Mouse (Mus musculus): Measurements from ENCODE around the gene Bcl11b. TPM values are rescaled to one million over a fixed set of nuclear protein-coding genes. Genes with fewer than 3 reads are reported as not detected.

Gene Bcl11b
- polyA plus RNA-seq, 1 experiment from 2014 or later = 0.05 TPM

DNA sequence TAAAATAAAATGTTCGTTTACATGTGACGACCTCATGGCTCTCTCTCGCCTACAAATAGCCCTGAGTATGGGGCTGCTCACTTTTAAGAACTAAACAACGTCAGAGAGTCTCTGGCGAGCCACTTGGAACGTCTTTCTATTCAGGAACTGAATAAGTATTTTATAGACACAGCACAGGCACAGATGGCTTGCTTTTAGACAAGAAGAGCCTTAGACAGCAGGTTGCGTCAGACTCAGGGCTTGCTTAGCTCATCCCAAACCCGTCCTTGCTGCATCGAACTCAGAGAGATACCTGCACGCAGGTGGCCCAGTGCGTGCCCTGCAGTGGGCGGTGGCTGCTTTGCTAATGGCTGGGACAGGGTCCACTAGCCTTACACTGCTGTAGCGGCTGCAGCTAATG lies 82.7 kb downstream of the Bcl11b start:
- H3K9me3 ChIP-seq (replicated peaks) = peaks cover 4% of the 10 kb centered on the region; the same call in 1 of the 2 replicates
- no peak overlapping the region for H3K4me2 ChIP-seq
- H3K36me3 ChIP-seq (replicated peaks) = no peaks in the 10 kb centered on the region
- no peak overlapping the region for H3K27ac ChIP-seq (replicated peaks)
- H3K9ac ChIP-seq = no peak overlapping the region
- H3K4me1 ChIP-seq (replicated peaks) = no peaks in the 10 kb centered on the region
- WGBS (ENCODE audit: insufficient replicate concordance) = 65% methylated on average over 13 of the region's 13 CpGs
- no peak overlapping the region for H3K4me3 ChIP-seq (replicated peaks)
- no peaks in the 10 kb centered on the region for H3K27me3 ChIP-seq
- ATAC-seq (ENCODE audit: insufficient read depth) = no peak

DNA sequence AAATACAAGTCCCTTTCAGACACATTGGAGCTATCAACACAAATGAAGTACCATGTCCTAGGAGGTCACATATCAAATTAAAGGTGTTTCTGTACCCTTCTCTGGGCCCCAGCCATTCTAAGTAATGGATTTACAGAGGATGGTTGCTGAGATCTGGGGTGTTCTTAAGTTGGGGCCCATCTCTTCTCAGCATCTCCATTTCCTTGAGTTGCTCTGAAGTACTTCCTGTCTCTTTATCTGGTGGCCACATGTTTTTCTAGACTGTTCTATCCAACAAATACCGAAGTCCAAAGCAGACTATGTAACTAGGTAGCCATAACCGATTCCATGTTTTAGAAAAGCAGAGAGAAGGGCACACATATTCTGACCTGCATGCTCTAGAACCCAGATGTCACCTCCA lies 83.3 kb downstream of the Bcl11b start:
- Histone ChIP-seq H3K9ac (no peak overlapping the region), H3K4me3 (replicated peaks) (no peak overlapping the region), H3K36me3 (replicated peaks) (no peaks in the 10 kb centered on the region), H3K27me3 (no peaks in the 10 kb centered on the region), H3K4me2 (no peak overlapping the region), H3K27ac (replicated peaks) (no peak overlapping the region), H3K9me3 (replicated peaks) (peaks cover 4% of the 10 kb centered on the region; the same call in 1 of the 2 replicates), H3K4me1 (replicated peaks) (no peaks in the 10 kb centered on the region)
- no peak for ATAC-seq (ENCODE audit: insufficient read depth)
- WGBS (ENCODE audit: insufficient replicate concordance) = 45% methylated on average over 2 of the region's 2 CpGs

DNA sequence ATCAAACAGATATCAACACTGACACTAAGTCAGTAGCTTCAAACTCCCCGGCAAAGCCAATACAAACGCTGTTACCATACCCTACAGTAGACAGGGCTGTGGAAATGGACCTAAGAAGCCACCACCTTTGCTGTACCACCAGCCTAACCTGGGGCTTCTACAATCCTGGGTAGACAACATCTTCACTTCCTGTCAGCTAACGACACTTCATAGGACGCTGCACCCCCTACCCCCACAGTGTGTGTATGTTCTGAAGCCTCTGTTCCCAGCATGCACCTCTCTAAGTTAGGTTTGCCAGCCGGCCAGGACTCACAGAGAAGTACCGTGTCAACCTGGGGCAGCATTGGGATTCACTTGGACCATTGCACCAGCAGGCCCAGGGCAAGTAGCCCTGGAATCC lies 84.6 kb downstream of the Bcl11b start:
- Histone ChIP-seq H3K27ac (replicated peaks) (no peak overlapping the region), H3K4me1 (replicated peaks) (no peaks in the 10 kb centered on the region), H3K36me3 (replicated peaks) (no peaks in the 10 kb centered on the region), H3K9ac (no peak overlapping the region), H3K27me3 (no peaks in the 10 kb centered on the region), H3K9me3 (replicated peaks) (peaks cover 4% of the 10 kb centered on the region; the same call in 1 of the 2 replicates), H3K4me2 (no peak overlapping the region), H3K4me3 (replicated peaks) (no peak overlapping the region)
- WGBS (ENCODE audit: insufficient replicate concordance) = 68% methylated on average over 6 of the region's 6 CpGs
- no peak for ATAC-seq (ENCODE audit: insufficient read depth)

DNA sequence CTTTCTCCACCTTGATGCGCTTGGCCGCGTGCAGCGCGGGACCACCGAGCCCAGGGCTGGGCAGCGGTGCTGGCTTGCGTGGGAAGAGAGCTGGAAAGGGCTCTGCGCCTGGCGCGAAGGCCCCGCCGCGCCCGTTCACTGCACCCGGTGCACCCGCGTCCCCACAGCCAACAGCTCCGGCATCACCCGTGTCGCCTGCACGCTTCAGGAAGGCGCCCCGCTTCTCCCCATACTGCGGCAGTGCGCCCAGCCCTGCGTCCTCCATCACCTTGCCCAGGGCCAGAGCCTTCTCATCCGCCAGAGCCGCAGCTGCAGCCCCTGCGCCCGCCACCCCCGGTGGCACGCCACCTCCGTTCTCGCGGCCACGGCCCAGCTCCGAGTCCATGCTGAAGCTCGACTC lies 87.4 kb downstream of the Bcl11b start:
- H3K4me3 ChIP-seq (replicated peaks) = no peak overlapping the region
- H3K9me3 ChIP-seq (replicated peaks) = peaks cover 4% of the 10 kb centered on the region; the same call in 1 of the 2 replicates
- no peaks in the 10 kb centered on the region for H3K4me1 ChIP-seq (replicated peaks)
- no peak overlapping the region for H3K4me2 ChIP-seq
- no peaks in the 10 kb centered on the region for H3K27me3 ChIP-seq
- ATAC-seq (ENCODE audit: insufficient read depth) = no peak
- H3K27ac ChIP-seq (replicated peaks) = no peak overlapping the region
- no peaks in the 10 kb centered on the region for H3K36me3 ChIP-seq (replicated peaks)
- 88% methylated on average over 31 of the region's 39 CpGs for WGBS (ENCODE audit: insufficient replicate concordance)
- no peak overlapping the region for H3K9ac ChIP-seq

DNA sequence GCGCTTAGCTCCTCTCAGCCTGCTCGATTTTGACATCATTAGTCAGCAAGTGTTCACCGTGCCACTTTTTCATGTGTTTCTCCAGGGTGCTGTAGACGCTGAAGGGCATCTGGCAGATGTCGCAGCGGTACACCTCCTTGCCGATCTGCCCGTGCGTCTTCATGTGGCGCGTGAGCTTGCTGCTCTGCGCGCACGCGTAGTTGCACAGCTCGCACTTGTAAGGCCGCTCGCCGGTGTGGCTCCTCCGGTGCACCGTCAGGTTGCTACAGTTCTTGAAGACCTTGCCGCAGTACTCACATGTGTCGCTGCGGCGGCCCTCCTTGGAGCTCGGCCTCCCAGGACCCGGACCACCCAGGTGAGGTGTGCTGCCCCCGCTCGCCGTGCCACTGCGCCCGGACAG lies 88.0 kb downstream of the Bcl11b start:
- H3K27me3 ChIP-seq = no peaks in the 10 kb centered on the region
- H3K27ac ChIP-seq (replicated peaks) = no peak overlapping the region
- WGBS (ENCODE audit: insufficient replicate concordance) = 87% methylated on average over 32 of the region's 32 CpGs
- no peaks in the 10 kb centered on the region for H3K4me1 ChIP-seq (replicated peaks)
- no peaks in the 10 kb centered on the region for H3K36me3 ChIP-seq (replicated peaks)
- no peak overlapping the region for H3K4me2 ChIP-seq
- H3K9me3 ChIP-seq (replicated peaks) = peaks cover 4% of the 10 kb centered on the region; the same call in 1 of the 2 replicates
- H3K9ac ChIP-seq = no peak overlapping the region
- no peak for ATAC-seq (ENCODE audit: insufficient read depth)
- H3K4me3 ChIP-seq (replicated peaks) = no peak overlapping the region

GRCm38 (mm10) chr12:107908826-107909225 lies 94.6 kb downstream of the Bcl11b start:
- no peak overlapping the region for H3K4me3 ChIP-seq (replicated peaks)
- no peaks in the 10 kb centered on the region for H3K27me3 ChIP-seq
- H3K9me3 ChIP-seq (replicated peaks) = no peaks in the 10 kb centered on the region; the same call in none of the 2 replicates
- H3K36me3 ChIP-seq (replicated peaks) = no peaks in the 10 kb centered on the region
- no peak overlapping the region for H3K27ac ChIP-seq (replicated peaks)
- WGBS (ENCODE audit: insufficient replicate concordance) = 61% methylated on average over 11 of the region's 11 CpGs
- no peaks in the 10 kb centered on the region for H3K4me1 ChIP-seq (replicated peaks)
- H3K9ac ChIP-seq = no peak overlapping the region
- no peak overlapping the region for H3K4me2 ChIP-seq
- ATAC-seq (ENCODE audit: insufficient read depth) = no peak

DNA sequence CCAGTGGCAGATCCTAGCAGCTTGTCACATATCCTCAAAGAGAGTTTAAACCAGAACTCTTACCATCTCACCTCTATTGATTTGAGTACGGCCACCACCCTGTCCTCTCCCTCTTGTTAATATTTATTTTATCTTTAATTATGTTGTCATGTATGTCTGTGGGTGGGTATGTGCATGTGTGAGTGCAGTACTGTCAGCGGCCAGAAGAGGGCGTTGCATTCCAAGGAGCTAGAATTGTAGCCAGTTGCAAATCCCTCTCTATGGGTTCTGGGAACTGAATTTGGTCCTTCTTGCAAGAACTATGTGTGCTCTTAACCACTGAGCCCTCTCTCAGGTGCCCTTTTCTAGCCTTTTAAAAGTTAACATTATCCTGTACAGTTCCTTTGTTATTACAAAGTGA lies 98.1 kb downstream of the Bcl11b start:
- Histone ChIP-seq H3K36me3 (replicated peaks) (no peaks in the 10 kb centered on the region), H3K27me3 (no peaks in the 10 kb centered on the region), H3K9ac (no peak overlapping the region), H3K4me3 (replicated peaks) (no peak overlapping the region), H3K27ac (replicated peaks) (no peak overlapping the region), H3K4me2 (no peak overlapping the region), H3K9me3 (replicated peaks) (no peaks in the 10 kb centered on the region; the same call in none of the 2 replicates), H3K4me1 (replicated peaks) (no peaks in the 10 kb centered on the region)
- no peak for ATAC-seq (ENCODE audit: insufficient read depth)
- WGBS (ENCODE audit: insufficient replicate concordance) = 67% methylated on average over 3 of the region's 3 CpGs

- ATAC-seq (ENCODE audit: insufficient read depth) = no peak
- 68% methylated on average over 11 of the region's 11 CpGs for WGBS (ENCODE audit: insufficient replicate concordance)
These were observed 98.9 kb downstream of the Bcl11b start for GRCm38 (mm10) chr12:107904457-107904856.

GRCm38 (mm10) chr12:107903949-107904348 lies 99.5 kb downstream of the Bcl11b start:
- Histone ChIP-seq H3K4me2 (no peak overlapping the region), H3K36me3 (replicated peaks) (no peaks in the 10 kb centered on the region), H3K9ac (no peak overlapping the region), H3K4me3 (replicated peaks) (no peak overlapping the region), H3K9me3 (replicated peaks) (no peaks in the 10 kb centered on the region; the same call in 1 of the 2 replicates), H3K27me3 (no peaks in the 10 kb centered on the region), H3K27ac (replicated peaks) (no peak overlapping the region), H3K4me1 (replicated peaks) (no peaks in the 10 kb centered on the region)
- 36% methylated on average over 9 of the region's 9 CpGs for WGBS (ENCODE audit: insufficient replicate concordance)
- ATAC-seq (ENCODE audit: insufficient read depth) = no peak

More at GRCm38 (mm10) chr12:107904457-107904856, 98.9 kb downstream of the Bcl11b start:
- H3K27ac ChIP-seq (replicated peaks) = no peak overlapping the region
- no peaks in the 10 kb centered on the region; the same call in 1 of the 2 replicates for H3K9me3 ChIP-seq (replicated peaks)
- no peaks in the 10 kb centered on the region for H3K36me3 ChIP-seq (replicated peaks)
- H3K4me3 ChIP-seq (replicated peaks) = no peak overlapping the region
- H3K4me2 ChIP-seq = no peak overlapping the region
- no peaks in the 10 kb centered on the region for H3K4me1 ChIP-seq (replicated peaks)
- H3K9ac ChIP-seq = no peak overlapping the region
- no peaks in the 10 kb centered on the region for H3K27me3 ChIP-seq

DNA sequence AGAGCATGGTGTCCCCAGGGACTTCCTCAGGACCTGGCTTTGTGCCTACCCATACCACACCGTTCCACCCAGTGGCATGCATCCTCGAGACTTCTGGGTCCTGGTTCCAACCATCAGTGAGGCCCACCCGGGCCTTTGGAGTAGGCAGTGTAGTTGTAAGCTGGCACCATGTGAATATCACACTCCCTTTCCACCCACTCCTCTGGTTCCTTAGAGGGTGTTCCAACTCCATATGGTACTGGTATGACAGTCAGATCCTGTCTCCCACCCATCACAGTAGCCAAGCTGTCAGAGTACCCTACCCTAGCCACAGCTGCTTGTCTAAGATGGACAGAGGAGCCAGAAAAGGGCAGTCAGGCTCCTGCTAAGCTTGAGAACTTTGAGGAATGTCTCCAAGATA lies 112.0 kb downstream of the Bcl11b start:
- H3K36me3 ChIP-seq (replicated peaks) = no peaks in the 10 kb centered on the region
- no peak for ATAC-seq (ENCODE audit: insufficient read depth)
- no peak overlapping the region for H3K4me3 ChIP-seq (replicated peaks)
- H3K27ac ChIP-seq (replicated peaks) = no peak overlapping the region
- WGBS (ENCODE audit: insufficient replicate concordance) = 69% methylated on average over 3 of the region's 3 CpGs
- no peak overlapping the region for H3K4me2 ChIP-seq
- H3K4me1 ChIP-seq (replicated peaks) = no peaks in the 10 kb centered on the region
- no peaks in the 10 kb centered on the region for H3K9me3 ChIP-seq (replicated peaks)
- H3K27me3 ChIP-seq = no peaks in the 10 kb centered on the region
- no peak overlapping the region for H3K9ac ChIP-seq

GRCm38 (mm10) chr12:107890326-107890725 lies 113.1 kb downstream of the Bcl11b start:
- Histone ChIP-seq H3K9me3 (replicated peaks) (no peaks in the 10 kb centered on the region), H3K9ac (no peak overlapping the region), H3K4me3 (replicated peaks) (no peak overlapping the region), H3K27me3 (no peaks in the 10 kb centered on the region), H3K4me2 (no peak overlapping the region), H3K4me1 (replicated peaks) (no peaks in the 10 kb centered on the region), H3K36me3 (replicated peaks) (no peaks in the 10 kb centered on the region), H3K27ac (replicated peaks) (no peak overlapping the region)
- ATAC-seq (ENCODE audit: insufficient read depth) = no peak
- WGBS (ENCODE audit: insufficient replicate concordance) = 54% methylated on average over 7 of the region's 7 CpGs

GRCm38 (mm10) chr12:107889841-107890240 lies 113.6 kb downstream of the Bcl11b start:
- no peak for ATAC-seq (ENCODE audit: insufficient read depth)
- WGBS (ENCODE audit: insufficient replicate concordance) = 74% methylated on average over 10 of the region's 10 CpGs
- H3K9me3 ChIP-seq (replicated peaks) = no peaks in the 10 kb centered on the region

More at GRCm38 (mm10) chr12:107889841-107890240, 113.6 kb downstream of the Bcl11b start:
- no peak overlapping the region for H3K9ac ChIP-seq
- no peak overlapping the region for H3K27ac ChIP-seq (replicated peaks)
- no peak overlapping the region for H3K4me3 ChIP-seq (replicated peaks)
- no peaks in the 10 kb centered on the region for H3K36me3 ChIP-seq (replicated peaks)
- H3K4me1 ChIP-seq (replicated peaks) = no peaks in the 10 kb centered on the region
- no peaks in the 10 kb centered on the region for H3K27me3 ChIP-seq
- H3K4me2 ChIP-seq = no peak overlapping the region
